Mouse (Mus musculus) adrenal gland, postnatal 0 days (tissue): ENCODE results near the gene Map1lc3b. TPM values are rescaled to one million over a fixed set of nuclear protein-coding genes. Genes with fewer than 3 reads are reported as not detected.

ENCODE experiments used
- polyA plus RNA-seq: library from polyadenylated mRNA; unstranded; fragments of >200 nt; fragmentation: Nextera tagmentation; extraction: Ambion mirVana; gene quantifications from 2 replicates; pipeline ENCODE4 v1.2.1, GENCODE M21; 2015

Gene Map1lc3b
- polyA plus RNA-seq, result 322 and 341 TPM in 2 replicates

GRCm38 (mm10) chr8:121590203-121591177, at the start of gene Map1lc3b:
Gene Map1lc3b (plus strand): TSS chr8:121590361.

GRCm38 (mm10) chr8:121544276-121544785, 45.8 kb upstream of the Map1lc3b start, which contains the start of gene 1700018B08Rik:
Gene 1700018B08Rik (minus strand): TSS chr8:121544320.

DNA sequence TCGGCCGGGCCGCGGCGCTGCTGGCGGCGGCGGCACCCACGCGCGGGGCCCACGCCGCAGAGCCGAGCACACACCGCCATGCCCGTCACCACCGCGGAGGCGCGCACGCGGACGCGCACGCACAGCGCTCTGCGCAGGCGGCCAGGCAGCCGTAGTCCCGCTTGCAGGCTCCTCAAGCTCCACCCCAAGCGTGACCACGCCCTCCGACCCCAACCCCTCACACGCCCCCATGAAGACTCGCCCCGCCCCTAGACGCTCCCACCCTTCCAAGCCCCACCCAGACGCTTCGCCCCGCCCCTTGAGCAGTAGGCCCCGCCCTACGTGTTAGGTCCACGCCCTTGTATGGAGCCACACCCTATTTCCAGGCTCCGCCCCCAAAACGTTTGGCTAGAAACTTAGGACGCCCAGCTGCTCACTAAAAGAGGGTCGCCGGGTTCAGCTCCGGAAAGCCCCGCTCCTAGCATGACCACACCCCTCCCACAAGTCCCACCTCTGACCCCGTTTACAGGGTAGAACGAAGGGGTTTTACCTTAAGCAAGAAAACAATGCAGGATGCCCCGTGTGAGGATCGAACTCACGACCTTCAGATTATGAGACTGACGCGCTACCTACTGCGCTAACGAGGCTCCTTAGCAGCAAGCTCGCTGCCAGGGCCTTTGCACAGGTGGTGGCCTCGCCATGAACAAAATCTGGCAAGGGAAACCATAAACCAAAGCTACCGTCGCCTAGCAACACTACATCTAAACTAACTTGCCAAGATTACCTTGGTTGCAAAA, 11.3 kb upstream of the Map1lc3b start, which contains the start of gene Fbxo31:
Gene Fbxo31, minus strand, starts transcription at position 131 of the 776 bp plus-strand sequence.

Other genes with a start within 250 kb of the Map1lc3b start
- gene 1700018B08Rik, start 46.0 kb upstream of the Map1lc3b start, polyA plus RNA-seq, result not detected in 2 replicates
- gene Fbxo31, start 11.6 kb upstream of the Map1lc3b start, polyA plus RNA-seq, result 17.2 and 18.4 TPM in 2 replicates
- 4.8 and 7.5 TPM in 2 replicates for gene Zcchc14, start 62.5 kb downstream of the Map1lc3b start, polyA plus RNA-seq
- gene Jph3, start 139.3 kb downstream of the Map1lc3b start, polyA plus RNA-seq, result 7.0 and 16.0 TPM in 2 replicates
- gene Klhdc4, start 239.2 kb downstream of the Map1lc3b start, polyA plus RNA-seq, result 13.1 and 17.2 TPM in 2 replicates